ENCODE assay signal across 11 mouse cellular contexts in genomic region chr9:86360536-86360935, GRCm38 (mm10).
DNase-seq lines count a peak whose midpoint lies in the region; ATAC-seq lines count a peak whose summit lies in the region.
"Had no signal": no experiment of that assay in that cellular context is flagged by ENCODE, and none has a peak within 500 bp of the region (broad histone marks: within the 10 kb centered on the region; RNA-seq: fewer than 3 reads in every experiment).

No protein-coding gene starts in this region.

- 74% methylated on average over 9 of the region's 9 CpGs for WGBS in embryonic facial prominence, embryonic 14.5 days
- WGBS in embryonic facial prominence, embryonic 10.5 days, result 89% methylated on average over 9 of the region's 9 CpGs
- WGBS in midbrain, embryonic 14.5 days, result 82% methylated on average over 9 of the region's 9 CpGs
- 87% methylated on average over 9 of the region's 9 CpGs for WGBS in midbrain, embryonic 13.5 days

- H3K27ac ChIP-seq in embryonic facial prominence, embryonic 14.5 days (replicated peaks; ENCODE audit: low read depth, low read length), result no peak overlapping the region
- no peak overlapping the region for H3K27ac ChIP-seq in embryonic facial prominence, embryonic 10.5 days (replicated peaks)
- no peak overlapping the region for H3K27ac ChIP-seq in midbrain, embryonic 14.5 days (replicated peaks; ENCODE audit: low read depth, low read length)
- H3K27ac ChIP-seq in midbrain, embryonic 13.5 days, result no peak overlapping the region; the same call in 1 of the 2 replicates
- H3K27ac ChIP-seq: lung, embryonic 15.5 days had no signal

- no peak overlapping the region for H3K4me3 ChIP-seq in embryonic facial prominence, embryonic 14.5 days (ENCODE audit: low read depth, low read length)
- no peak overlapping the region for H3K4me3 ChIP-seq in embryonic facial prominence, embryonic 10.5 days
- no peak overlapping the region for H3K4me3 ChIP-seq in midbrain, embryonic 14.5 days (replicated peaks; ENCODE audit: low read depth, low read length)
- no peak overlapping the region for H3K4me3 ChIP-seq in midbrain, embryonic 13.5 days (replicated peaks)
- H3K4me3 ChIP-seq: lung, embryonic 15.5 days had no signal

- H3K36me3 ChIP-seq in embryonic facial prominence, embryonic 14.5 days (ENCODE audit: control insufficient read depth, insufficient read depth, low read length), result no peaks in the 10 kb centered on the region
- H3K36me3 ChIP-seq in embryonic facial prominence, embryonic 10.5 days (replicated peaks), result no peaks in the 10 kb centered on the region
- no peaks in the 10 kb centered on the region for H3K36me3 ChIP-seq in midbrain, embryonic 14.5 days (ENCODE audit: control insufficient read depth, insufficient read depth, low read length)
- H3K36me3 ChIP-seq in midbrain, embryonic 13.5 days, result no peaks in the 10 kb centered on the region
- H3K36me3 ChIP-seq: lung, embryonic 15.5 days had no signal

- no peak overlapping the region for H3K4me2 ChIP-seq in embryonic facial prominence, embryonic 14.5 days (ENCODE audit: low read depth, low read length)
- no peak overlapping the region for H3K4me2 ChIP-seq in midbrain, embryonic 14.5 days (ENCODE audit: low read length)
- no peak overlapping the region for H3K4me2 ChIP-seq in midbrain, embryonic 13.5 days (replicated peaks)
- H3K4me2 ChIP-seq: lung, embryonic 15.5 days had no signal

- H3K27me3 ChIP-seq in embryonic facial prominence, embryonic 14.5 days (replicated peaks; ENCODE audit: control insufficient read depth, insufficient read depth, low read length), result no peaks in the 10 kb centered on the region
- no peaks in the 10 kb centered on the region for H3K27me3 ChIP-seq in embryonic facial prominence, embryonic 10.5 days (replicated peaks; ENCODE audit: low read depth, poor library complexity, severe bottlenecking)
- no peaks in the 10 kb centered on the region for H3K27me3 ChIP-seq in midbrain, embryonic 14.5 days (ENCODE audit: control insufficient read depth, insufficient read depth, low read length)
- H3K27me3 ChIP-seq in midbrain, embryonic 13.5 days, result no peaks in the 10 kb centered on the region
- H3K27me3 ChIP-seq: CH12.LX; lung, embryonic 15.5 days had no signal

- H3K9ac ChIP-seq in embryonic facial prominence, embryonic 14.5 days (ENCODE audit: low read depth, low read length), result no peak overlapping the region
- no peak overlapping the region for H3K9ac ChIP-seq in midbrain, embryonic 14.5 days (replicated peaks; ENCODE audit: low read length)
- no peak overlapping the region for H3K9ac ChIP-seq in midbrain, embryonic 13.5 days (replicated peaks)
- H3K9ac ChIP-seq: lung, embryonic 15.5 days had no signal

- ATAC-seq in embryonic facial prominence, embryonic 14.5 days (ENCODE audit: low read depth), result no peak
- no peak for ATAC-seq in midbrain, embryonic 14.5 days (ENCODE audit: low FRiP score, low TSS enrichment)
- ATAC-seq in midbrain, embryonic 13.5 days, result no peak
- ATAC-seq in hematopoietic stem cell, adult 5-6 weeks (replicated peaks in 1 of 2; ENCODE audit: insufficient read depth in 1 of 2, low FRiP score in 2 of 2, low TSS enrichment in 1 of 2, low read depth in 1 of 2, poor library complexity in 2 of 2, severe bottlenecking in 2 of 2), result peak; percentile 71 to 84
- ATAC-seq in inflammation-experienced regulatory T-cells, adult 6 months, result no peak
- ATAC-seq: intestine, embryonic 16.5 days had no signal

- no peaks in the 10 kb centered on the region for H3K9me3 ChIP-seq in embryonic facial prominence, embryonic 14.5 days (ENCODE audit: control insufficient read depth, low read length)
- H3K9me3 ChIP-seq in embryonic facial prominence, embryonic 10.5 days, result no peaks in the 10 kb centered on the region
- H3K9me3 ChIP-seq in midbrain, embryonic 14.5 days (ENCODE audit: control insufficient read depth, low read length), result no peaks in the 10 kb centered on the region
- H3K9me3 ChIP-seq in midbrain, embryonic 13.5 days, result no peaks in the 10 kb centered on the region
- H3K9me3 ChIP-seq: lung, embryonic 15.5 days had no signal

- no peaks in the 10 kb centered on the region for H3K4me1 ChIP-seq in embryonic facial prominence, embryonic 14.5 days (ENCODE audit: control insufficient read depth, insufficient read depth, low read length)
- no peaks in the 10 kb centered on the region for H3K4me1 ChIP-seq in embryonic facial prominence, embryonic 10.5 days
- no peaks in the 10 kb centered on the region for H3K4me1 ChIP-seq in midbrain, embryonic 14.5 days (ENCODE audit: control insufficient read depth, insufficient read depth, low read length)
- H3K4me1 ChIP-seq in midbrain, embryonic 13.5 days (replicated peaks), result no peaks in the 10 kb centered on the region

- peak; percentile 62 for DNase-seq in embryonic facial prominence, embryonic 14.5 days (ENCODE audit: low spot score)
- DNase-seq in embryonic facial prominence, embryonic 10.5 days (ENCODE audit: low spot score), result no peak
- DNase-seq in midbrain, embryonic 14.5 days, result peak; percentile 30
- DNase-seq in urinary bladder, adult 2 months (ENCODE audit: low spot score), result peak; percentile 23
- no peak for DNase-seq in c-Kit-positive CD71-positive TER-119-positive erythroid progenitor cells, embryonic 14.5 days (ENCODE audit: low spot score)

Comparison
In these comparisons a context has a peak if more than half of its experiments do, and no peak if none do; other contexts are left out.
1. DNase-seq: peak in embryonic facial prominence, embryonic 14.5 days (single experiment), midbrain, embryonic 14.5 days (single experiment) and urinary bladder, adult 2 months (single experiment); none in embryonic facial prominence, embryonic 10.5 days (single experiment) and c-Kit-positive CD71-positive TER-119-positive erythroid progenitor cells, embryonic 14.5 days (single experiment).
2. ATAC-seq: peak in hematopoietic stem cell, adult 5-6 weeks (2 of 2); none in embryonic facial prominence, embryonic 14.5 days (single experiment), midbrain, embryonic 14.5 days (single experiment), midbrain, embryonic 13.5 days (single experiment) and inflammation-experienced regulatory T-cells, adult 6 months (single experiment).